ENCODE assay signal across 8 mouse cellular contexts in the genomic region with DNA sequence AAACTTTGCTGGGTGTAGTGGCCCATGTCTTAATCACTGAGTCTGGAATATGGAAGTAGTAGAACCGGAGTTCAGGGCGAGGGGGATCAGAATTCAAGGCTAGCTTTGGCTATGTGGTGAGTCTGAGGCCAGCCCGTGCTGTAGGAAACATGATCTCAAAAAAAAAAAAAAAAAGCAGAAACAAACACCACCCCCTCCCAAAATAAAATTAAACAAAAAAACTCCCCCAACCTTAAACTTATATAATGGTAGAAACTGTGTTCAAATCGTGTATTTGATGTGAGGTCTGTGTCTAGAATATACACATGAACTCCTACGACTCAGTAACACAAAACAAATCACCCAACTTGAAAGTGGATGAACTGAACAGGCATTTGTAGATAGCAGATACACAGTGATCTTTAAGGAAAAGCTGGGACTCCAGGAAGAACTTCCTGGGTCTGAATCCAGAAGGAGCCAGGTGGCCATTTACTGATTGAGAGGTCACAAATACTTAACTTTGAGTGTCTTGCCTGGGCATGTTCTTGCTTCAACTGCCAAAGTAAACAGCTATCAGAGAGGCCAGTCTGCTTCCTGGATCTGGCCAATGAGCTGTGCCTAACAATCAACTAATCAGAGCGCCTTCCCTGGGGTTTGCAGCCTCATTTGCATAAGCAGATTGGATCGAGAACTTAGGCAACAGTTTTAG.
DNase-seq lines count a peak whose midpoint lies in the region; ATAC-seq and TF ChIP-seq lines count a peak whose summit lies in the region.

No protein-coding gene starts in this region.

- peak overlapping the region; percentile 40 for H3K4me2 ChIP-seq in liver, embryonic 14.5 days (ENCODE audit: low read depth)

- TF ChIP-seq CTCF in gastrocnemius, adult 2 months (IDR thresholded peaks at IDR 0.05) = no peak
- TF ChIP-seq CTCF in liver, embryonic 14.5 days (IDR thresholded peaks at IDR 0.05; ENCODE audit: low read depth) = no peak

- DNase-seq in gastrocnemius, adult 2 months = no peak
- DNase-seq in gastrocnemius, postnatal 25 days = no peak
- DNase-seq in WW6 (ENCODE audit: low read depth, low spot score) = peak; percentile 71
- DNase-seq in gonadal fat pad, adult 2 months (ENCODE audit: low read depth) = peak; percentile 70
- DNase-seq in liver, embryonic 14.5 days (ENCODE audit: low read depth in 3 of 3, low spot score in 3 of 3) = peak; percentile 42 to 62 (median 51)
- DNase-seq in yolk sac, embryonic 10.5 days (ENCODE audit: low spot score) = peak; percentile 77
- no peak for DNase-seq in testis, postnatal 14 days (ENCODE audit: low spot score)
- DNase-seq in left cerebral cortex, postnatal 25 days (ENCODE audit: low spot score in 2 of 2) = no peak

- TF ChIP-seq EP300 in liver, embryonic 14.5 days (IDR thresholded peaks at IDR 0.05; ENCODE audit: low read depth) = peak; percentile 73

- 34% methylated on average over 7 of the region's 7 CpGs for WGBS in liver, embryonic 14.5 days (ENCODE audit: insufficient replicate concordance)

- peak overlapping the region; percentile 8; the same call in 1 of the 2 replicates for H3K27ac ChIP-seq in gastrocnemius, adult 2 months
- H3K27ac ChIP-seq in liver, embryonic 14.5 days = peak overlapping the region; percentile 25

- peaks cover 26 to 52% of the 10 kb centered on the region in 2 experiments for H3K4me1 ChIP-seq in liver, embryonic 14.5 days (replicated peaks; ENCODE audit: control insufficient read depth in 2 of 2, insufficient read depth in 2 of 2, low read length in 1 of 2)

- no peak overlapping the region; the same call in 1 of the 2 replicates for H3K9ac ChIP-seq in liver, embryonic 14.5 days (replicated peaks)

- no peaks in the 10 kb centered on the region for H3K36me3 ChIP-seq in liver, embryonic 14.5 days (replicated peaks; ENCODE audit: control insufficient read depth, insufficient read depth, low read depth)

- H3K27me3 ChIP-seq in liver, embryonic 14.5 days (ENCODE audit: control insufficient read depth, insufficient read depth, low read length) = no peaks in the 10 kb centered on the region

- ATAC-seq in liver, embryonic 14.5 days (ENCODE audit: insufficient read depth) = peak; percentile 74

- H3K9me3 ChIP-seq in liver, embryonic 14.5 days (ENCODE audit: control insufficient read depth, low read length) = no peaks in the 10 kb centered on the region

- intact Hi-C loops in gastrocnemius, adult 2 months (cut with DNase I) = no loop called here
- intact Hi-C loops in left cerebral cortex, postnatal 25 days (cut with DNase I) = no loop called here

- no peak overlapping the region for H3K4me3 ChIP-seq in gastrocnemius, adult 2 months
- H3K4me3 ChIP-seq in liver, embryonic 14.5 days (ENCODE audit: insufficient read depth in 1 of 2, low read depth in 2 of 2, low read length in 2 of 2) = no peak overlapping the region

Comparison
In these comparisons a context has a peak if more than half of its experiments do, and no peak if none do; other contexts are left out.
1. DNase-seq: peak in WW6 (single experiment), gonadal fat pad, adult 2 months (single experiment), liver, embryonic 14.5 days (3 of 3) and yolk sac, embryonic 10.5 days (single experiment); none in gastrocnemius, adult 2 months (single experiment), gastrocnemius, postnatal 25 days (single experiment), testis, postnatal 14 days (single experiment) and left cerebral cortex, postnatal 25 days (0 of 2).